Comparison of ENCODE assay signal across 9 mouse cellular contexts in the genomic region with DNA sequence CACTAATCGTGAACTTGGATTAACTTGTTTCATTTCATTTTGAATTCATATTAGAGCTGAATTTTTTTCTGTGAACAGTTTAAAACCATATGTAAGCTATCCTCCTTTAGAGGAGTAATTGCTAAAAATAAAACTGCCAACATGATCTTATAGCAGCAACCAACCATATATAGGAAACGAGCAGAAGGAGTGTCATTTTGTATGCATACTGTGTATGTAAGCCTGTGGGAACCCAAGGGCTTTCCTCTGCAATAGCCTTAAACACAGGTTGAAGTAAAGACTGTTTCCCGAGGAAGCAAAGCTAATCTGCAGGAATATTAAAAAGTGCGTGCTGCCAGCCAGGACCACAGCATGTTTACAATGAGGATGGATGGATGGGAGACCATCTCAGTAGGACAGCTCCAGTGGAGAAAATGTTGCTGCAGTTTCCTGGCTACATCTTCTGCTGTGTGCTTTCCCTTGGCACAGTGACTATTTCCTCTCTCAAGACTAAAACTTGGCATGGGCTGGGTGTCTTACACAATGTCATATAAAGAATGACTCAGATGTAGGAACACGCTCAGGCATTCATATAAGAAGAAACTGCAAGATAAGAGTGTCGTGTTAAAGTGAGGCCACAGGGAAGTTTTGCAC.
DNase-seq lines count a peak whose midpoint lies in the region; ATAC-seq and TF ChIP-seq lines count a peak whose summit lies in the region.
"Had no signal": no experiment of that assay in that cellular context is flagged by ENCODE, and none has a peak within 500 bp of the region (broad histone marks: within the 10 kb centered on the region; RNA-seq: fewer than 3 reads in every experiment).

No protein-coding gene starts in this region.

- H3K9me3 ChIP-seq in hindbrain, embryonic 14.5 days (ENCODE audit: control insufficient read depth, low read length): no peaks in the 10 kb centered on the region
- H3K9me3 ChIP-seq in hindbrain, embryonic 13.5 days: no peaks in the 10 kb centered on the region
- no peaks in the 10 kb centered on the region for H3K9me3 ChIP-seq in forebrain, embryonic 16.5 days (ENCODE audit: control insufficient read depth, low read length)

- WGBS in hindbrain, embryonic 14.5 days: 65% methylated on average over 6 of the region's 6 CpGs
- 69% methylated on average over 6 of the region's 6 CpGs for WGBS in hindbrain, embryonic 13.5 days
- 50% methylated on average over 6 of the region's 6 CpGs for WGBS in forebrain, embryonic 16.5 days

- no peak for TF ChIP-seq POLR2A in myocyte (IDR thresholded peaks at IDR 0.05; ENCODE audit: insufficient read length, low read depth)

- H3K79me2 ChIP-seq in myocyte (ENCODE audit: control insufficient read depth, insufficient read depth): no peaks in the 10 kb centered on the region

- H3K4me3 ChIP-seq in hindbrain, embryonic 14.5 days (replicated peaks; ENCODE audit: low read length): no peak overlapping the region
- no peak overlapping the region for H3K4me3 ChIP-seq in hindbrain, embryonic 13.5 days
- no peak overlapping the region for H3K4me3 ChIP-seq in forebrain, embryonic 16.5 days (replicated peaks; ENCODE audit: low read length)
- no peak overlapping the region for H3K4me3 ChIP-seq in myocyte

- no peak overlapping the region for H3K4me2 ChIP-seq in hindbrain, embryonic 14.5 days (replicated peaks)
- no peak overlapping the region for H3K4me2 ChIP-seq in hindbrain, embryonic 13.5 days
- peak overlapping the region; percentile 17; the same call in 1 of the 2 replicates for H3K4me2 ChIP-seq in forebrain, embryonic 16.5 days (ENCODE audit: low read length)
- H3K4me2 ChIP-seq in myocyte (ENCODE audit: low read depth): peak overlapping the region; percentile 52

- peak overlapping the region; percentile 14; the same call in 1 of the 2 replicates for H3K27ac ChIP-seq in hindbrain, embryonic 14.5 days
- H3K27ac ChIP-seq in hindbrain, embryonic 13.5 days: no peak overlapping the region
- H3K27ac ChIP-seq in forebrain, embryonic 16.5 days (ENCODE audit: low read length): peak overlapping the region; percentile 35; the same call in 1 of the 2 replicates

- no peaks in the 10 kb centered on the region for H3K27me3 ChIP-seq in hindbrain, embryonic 14.5 days (ENCODE audit: control insufficient read depth, insufficient read depth, low read length)
- no peaks in the 10 kb centered on the region for H3K27me3 ChIP-seq in hindbrain, embryonic 13.5 days
- no peaks in the 10 kb centered on the region for H3K27me3 ChIP-seq in forebrain, embryonic 16.5 days (replicated peaks; ENCODE audit: control insufficient read depth, insufficient read depth, low read length)
- H3K27me3 ChIP-seq in myocyte (ENCODE audit: control insufficient read depth, insufficient read depth, insufficient read length): no peaks in the 10 kb centered on the region

- no peak overlapping the region for H3ac ChIP-seq in myocyte (ENCODE audit: control insufficient read depth, insufficient read length)

- H3K36me3 ChIP-seq in hindbrain, embryonic 14.5 days (replicated peaks; ENCODE audit: control insufficient read depth, insufficient read depth): no peaks in the 10 kb centered on the region
- no peaks in the 10 kb centered on the region for H3K36me3 ChIP-seq in hindbrain, embryonic 13.5 days
- no peaks in the 10 kb centered on the region for H3K36me3 ChIP-seq in forebrain, embryonic 16.5 days (ENCODE audit: control insufficient read depth, insufficient read depth)
- H3K36me3 ChIP-seq in myocyte (ENCODE audit: control insufficient read depth, insufficient read depth): no peaks in the 10 kb centered on the region

- no peak for ATAC-seq in hindbrain, embryonic 14.5 days (ENCODE audit: low FRiP score)
- ATAC-seq in hindbrain, embryonic 13.5 days (ENCODE audit: low FRiP score): no peak
- ATAC-seq in forebrain, embryonic 16.5 days: peak; percentile 84

- DNase-seq in hindbrain, embryonic 14.5 days (ENCODE audit: low spot score): no peak
- DNase-seq in adipocyte (ENCODE audit: low spot score) (peak; percentile 91), liver (no peak)
- DNase-seq in embryo, embryonic 11 days: no peak
- DNase-seq in urinary bladder, postnatal 4 days (ENCODE audit: low spot score in 2 of 2): no peak
- DNase-seq: layer of hippocampus, postnatal 36 days had no signal

- 0 out of 2 replicates have a peak, but pooled peaks cover 6% of the 10 kb centered on the region for H3K4me1 ChIP-seq in hindbrain, embryonic 14.5 days (replicated peaks; ENCODE audit: control insufficient read depth, insufficient read depth, low read length)
- H3K4me1 ChIP-seq in hindbrain, embryonic 13.5 days (replicated peaks): peaks cover 3% of the 10 kb centered on the region; the same call in 1 of the 2 replicates
- peaks cover 2% of the 10 kb centered on the region for H3K4me1 ChIP-seq in forebrain, embryonic 16.5 days (replicated peaks; ENCODE audit: control insufficient read depth, insufficient read depth, low read length)

- H3K9ac ChIP-seq in hindbrain, embryonic 14.5 days: no peak overlapping the region
- H3K9ac ChIP-seq in hindbrain, embryonic 13.5 days: no peak overlapping the region
- H3K9ac ChIP-seq in forebrain, embryonic 16.5 days (replicated peaks; ENCODE audit: low read depth, low read length): no peak overlapping the region

TF ChIP-seq in myocyte, 11 proteins besides CTCF, POLR2A, EP300 and RAD21:
- no peak for TF ChIP-seq MYOD1 (IDR thresholded peaks at IDR 0.05; ENCODE audit: control insufficient read depth in 1 of 3, insufficient read length in 2 of 3, low read depth in 2 of 3)
- TF ChIP-seq CEBPB (IDR thresholded peaks at IDR 0.05; ENCODE audit: insufficient read depth, poor library complexity, severe bottlenecking): peak; percentile 86
- no peak for TF ChIP-seq POLR2AphosphoS2 (IDR thresholded peaks at IDR 0.05; ENCODE audit: insufficient read length, low read depth)
- TF ChIP-seq TCF12 (IDR thresholded peaks at IDR 0.05; ENCODE audit: insufficient read depth, poor library complexity, severe bottlenecking): no peak
- no peak for TF ChIP-seq TCF3 (IDR thresholded peaks at IDR 0.05; ENCODE audit: insufficient read length, low read depth)

Comparison
In these comparisons a context has a peak if more than half of its experiments do, and no peak if none do; other contexts are left out.
1. H3K4me2 ChIP-seq: peak in forebrain, embryonic 16.5 days (single experiment) and myocyte (single experiment); none in hindbrain, embryonic 14.5 days (single experiment) and hindbrain, embryonic 13.5 days (single experiment).